Mouse (Mus musculus): ENCODE data around the gene Col6a6. TPM values are rescaled to one million over a fixed set of nuclear protein-coding genes. Genes with fewer than 3 reads are reported as not detected.

Col6a6 gene
- total RNA-seq, 2 experiments from 2014 or later: 0.30 to 0.34 TPM

GRCm38 (mm10) chr9:105719851-105720395, 108.0 kb downstream of the Col6a6 start:
- TF ChIP-seq CTCF (IDR thresholded peaks at IDR 0.05): no peak
- no peak for DNase-seq (ENCODE audit: extremely low spot score in 1 of 2, low spot score in 2 of 2)
- intact Hi-C loops (cut with DNase I): loop anchor here (2.0 kb wide), 1 partner anchor 27 kb away; no protein-coding TSS in a partner anchor
- peak overlapping the region; percentile 17; the same call in 1 of the 2 replicates for H3K27ac ChIP-seq
- no peak overlapping the region for H3K4me3 ChIP-seq

GRCm38 (mm10) chr9:105719367-105719766, 108.6 kb downstream of the Col6a6 start:
- no peak for DNase-seq (ENCODE audit: extremely low spot score in 1 of 2, low spot score in 2 of 2)
- H3K27ac ChIP-seq: no peak overlapping the region; the same call in 1 of the 2 replicates
- intact Hi-C loops (cut with DNase I): no loop called here
- no peak for TF ChIP-seq CTCF (IDR thresholded peaks at IDR 0.05)
- H3K4me3 ChIP-seq: no peak overlapping the region

- intact Hi-C loops (cut with DNase I): loop anchor here (5.0 kb wide), 1 partner anchor 340 kb away; no protein-coding TSS in a partner anchor
- Histone ChIP-seq H3K27ac (no peak overlapping the region), H3K4me3 (no peak overlapping the region)
- no peak; the same call in 1 of the 2 replicates for TF ChIP-seq CTCF (IDR thresholded peaks at IDR 0.05)
- no peak for DNase-seq (ENCODE audit: extremely low spot score in 1 of 2, low spot score in 2 of 2)
Measured at GRCm38 (mm10) chr9:105712049-105712448, 115.9 kb downstream of the Col6a6 start.

GRCm38 (mm10) chr9:105705011-105705410, 122.9 kb downstream of the Col6a6 start:
- intact Hi-C loops (cut with DNase I): no loop called here
- H3K27ac ChIP-seq: peak overlapping the region; percentile 45
- no peak for DNase-seq (ENCODE audit: extremely low spot score in 1 of 2, low spot score in 2 of 2)
- no peak for TF ChIP-seq CTCF (IDR thresholded peaks at IDR 0.05)
- H3K4me3 ChIP-seq: no peak overlapping the region

- no peak for DNase-seq (ENCODE audit: extremely low spot score in 1 of 2, low spot score in 2 of 2)
- no peak overlapping the region for H3K4me3 ChIP-seq
- TF ChIP-seq CTCF (IDR thresholded peaks at IDR 0.05): no peak
- H3K27ac ChIP-seq: peak overlapping the region; percentile 45
- intact Hi-C loops (cut with DNase I): no loop called here
Measured at GRCm38 (mm10) chr9:105704226-105704932, 123.6 kb downstream of the Col6a6 start.

- no peak for TF ChIP-seq CTCF (IDR thresholded peaks at IDR 0.05)
- intact Hi-C loops (cut with DNase I): no loop called here
- Histone ChIP-seq H3K27ac (no peak overlapping the region), H3K4me3 (no peak overlapping the region)
- DNase-seq (ENCODE audit: extremely low spot score in 1 of 2, low spot score in 2 of 2): no peak
Measured at GRCm38 (mm10) chr9:105701966-105702365, 126.0 kb downstream of the Col6a6 start.

- no peak for DNase-seq (ENCODE audit: extremely low spot score in 1 of 2, low spot score in 2 of 2)
- Histone ChIP-seq H3K27ac (no peak overlapping the region), H3K4me3 (no peak overlapping the region)
- TF ChIP-seq CTCF (IDR thresholded peaks at IDR 0.05): no peak
- intact Hi-C loops (cut with DNase I): no loop called here
Measured at GRCm38 (mm10) chr9:105700702-105701101, 127.3 kb downstream of the Col6a6 start.

- intact Hi-C loops (cut with DNase I): no loop called here
- Histone ChIP-seq H3K27ac (peak overlapping the region; percentile 13; the same call in 1 of the 2 replicates), H3K4me3 (no peak overlapping the region)
- TF ChIP-seq CTCF (IDR thresholded peaks at IDR 0.05): no peak
- DNase-seq (ENCODE audit: extremely low spot score in 1 of 2, low spot score in 2 of 2): no peak
Measured at GRCm38 (mm10) chr9:105697764-105698396, 130.1 kb downstream of the Col6a6 start.

- no peak overlapping the region for H3K4me3 ChIP-seq
- intact Hi-C loops (cut with DNase I): no loop called here
- no peak overlapping the region; the same call in 1 of the 2 replicates for H3K27ac ChIP-seq
- no peak for DNase-seq (ENCODE audit: extremely low spot score in 1 of 2, low spot score in 2 of 2)
- no peak for TF ChIP-seq CTCF (IDR thresholded peaks at IDR 0.05)
Measured at GRCm38 (mm10) chr9:105696818-105697564, 131.0 kb downstream of the Col6a6 start.

- H3K27ac ChIP-seq: peak overlapping the region; percentile 89
- peak; percentile 78 for TF ChIP-seq CTCF (IDR thresholded peaks at IDR 0.05)
- intact Hi-C loops (cut with DNase I): loop anchor here (1.0 to 5.0 kb wide), 6 partner anchors 27 to 419 kb away; no protein-coding TSS in a partner anchor
- H3K4me3 ChIP-seq: no peak overlapping the region
- peak; percentile 59 to 74 for DNase-seq (ENCODE audit: extremely low spot score in 1 of 2, low spot score in 2 of 2)
Measured at GRCm38 (mm10) chr9:105693854-105694253, 134.1 kb downstream of the Col6a6 start.

GRCm38 (mm10) chr9:105693056-105693455, 134.9 kb downstream of the Col6a6 start:
- no peak for DNase-seq (ENCODE audit: extremely low spot score in 1 of 2, low spot score in 2 of 2)
- H3K27ac ChIP-seq: peak overlapping the region; percentile 89
- H3K4me3 ChIP-seq: no peak overlapping the region
- intact Hi-C loops (cut with DNase I): loop anchor here (1.0 to 5.0 kb wide), 6 partner anchors 28 to 420 kb away; no protein-coding TSS in a partner anchor
- TF ChIP-seq CTCF (IDR thresholded peaks at IDR 0.05): no peak
